Mouse (Mus musculus): ENCODE data around the gene Snx32. TPM values are rescaled to one million over a fixed set of nuclear protein-coding genes. Genes with fewer than 3 reads are reported as not detected.

Snx32 gene
- total and polyA plus RNA-seq, 2 experiments from 2014 or later = 68.1 to 77.7 TPM

DNA sequence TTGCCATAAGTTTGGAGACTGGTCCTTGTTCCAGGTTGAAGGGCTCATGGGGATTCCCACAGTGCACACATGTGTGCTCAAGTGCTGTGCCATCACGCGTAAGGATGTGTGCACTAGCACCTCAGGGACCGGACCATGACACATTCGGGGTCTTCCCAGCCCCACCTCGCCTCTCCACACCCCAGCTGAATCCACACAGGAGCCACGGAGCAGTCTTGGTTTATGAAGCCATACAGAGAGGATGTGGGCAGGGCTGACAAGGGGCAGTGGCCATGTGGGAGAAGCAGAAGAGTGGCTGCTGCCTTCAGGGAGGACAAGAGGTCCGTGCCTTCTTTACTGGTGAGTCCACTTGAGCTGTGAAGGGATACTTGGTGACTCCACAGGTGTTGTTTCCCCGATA is 45.3 kb downstream of the Snx32 start:
- H3K27me3 ChIP-seq (ENCODE audit: insufficient read depth, low read length) = no peaks in the 10 kb centered on the region
- H3K27ac ChIP-seq (ENCODE audit: low read depth, low read length) = no peak overlapping the region
- no peak overlapping the region for H3K4me3 ChIP-seq (ENCODE audit: low read depth, low read length)
- 96% methylated on average over 8 of the region's 8 CpGs for WGBS
- no peaks in the 10 kb centered on the region for H3K9me3 ChIP-seq (ENCODE audit: low read length)
- peaks cover 9% of the 10 kb centered on the region for H3K4me1 ChIP-seq (ENCODE audit: insufficient read depth)
- H3K9ac ChIP-seq = no peak overlapping the region
- no peak overlapping the region for H3K4me2 ChIP-seq (ENCODE audit: low read depth)
- no peak for ATAC-seq
- no peak for TF ChIP-seq CTCF (IDR thresholded peaks at IDR 0.05; ENCODE audit: low read depth)
- DNase-seq = no peak
- peaks cover 41% of the 10 kb centered on the region for H3K36me3 ChIP-seq (ENCODE audit: insufficient read depth)

DNA sequence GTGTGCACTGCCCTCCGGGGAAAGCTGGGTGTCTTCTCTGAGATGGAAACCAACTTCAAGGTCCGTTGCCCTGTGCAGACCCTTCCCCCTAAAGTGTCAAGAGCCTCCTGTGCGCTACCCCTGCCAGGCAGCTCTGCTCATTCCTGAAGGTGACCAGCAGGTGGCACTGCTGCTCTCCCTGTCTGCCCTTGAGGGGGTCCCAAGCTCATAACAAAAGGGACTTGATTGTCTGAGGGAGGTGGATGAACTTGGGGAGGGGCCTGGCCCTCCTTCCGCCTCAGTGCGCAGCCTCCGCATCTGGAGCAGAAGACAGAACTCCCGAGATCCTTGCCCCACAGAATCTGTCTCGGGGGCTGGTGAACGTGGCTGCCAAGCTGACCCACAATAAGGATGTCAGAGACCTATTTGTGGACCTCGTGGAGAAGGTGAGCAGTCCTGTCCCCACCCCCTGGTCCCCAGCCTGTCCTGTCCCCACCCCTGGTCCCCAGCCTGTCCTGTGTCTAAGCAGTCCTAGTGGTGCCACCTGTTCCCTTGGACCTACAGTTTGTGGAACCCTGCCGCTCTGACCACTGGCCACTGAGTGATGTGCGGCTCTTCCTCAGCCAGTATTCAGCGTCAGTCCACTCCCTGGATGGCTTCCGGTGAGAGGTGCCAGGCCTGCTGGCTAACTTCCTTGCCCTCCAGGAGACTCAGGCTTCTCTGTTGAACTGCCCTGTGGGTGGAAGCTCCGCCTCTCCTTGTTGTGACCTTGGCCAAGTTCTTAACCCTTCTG is 46.4 kb downstream of the Snx32 start:
- TF ChIP-seq CTCF (IDR thresholded peaks at IDR 0.05; ENCODE audit: low read depth) = peak; percentile 94
- H3K9me3 ChIP-seq (ENCODE audit: low read length) = no peaks in the 10 kb centered on the region
- DNase-seq = peak; percentile 86
- peak; percentile 70 for ATAC-seq
- peak overlapping the region; percentile 64 for H3K27ac ChIP-seq (ENCODE audit: low read depth, low read length)
- peak overlapping the region; percentile 51 for H3K4me2 ChIP-seq (ENCODE audit: low read depth)
- H3K4me3 ChIP-seq (ENCODE audit: low read depth, low read length) = peak overlapping the region; percentile 29
- peaks cover 15% of the 10 kb centered on the region for H3K4me1 ChIP-seq (ENCODE audit: insufficient read depth)
- WGBS = 31% methylated on average over 15 of the region's 15 CpGs
- H3K27me3 ChIP-seq (ENCODE audit: insufficient read depth, low read length) = no peaks in the 10 kb centered on the region
- H3K9ac ChIP-seq = peak overlapping the region; percentile 47
- peaks cover 41% of the 10 kb centered on the region for H3K36me3 ChIP-seq (ENCODE audit: insufficient read depth)

DNA sequence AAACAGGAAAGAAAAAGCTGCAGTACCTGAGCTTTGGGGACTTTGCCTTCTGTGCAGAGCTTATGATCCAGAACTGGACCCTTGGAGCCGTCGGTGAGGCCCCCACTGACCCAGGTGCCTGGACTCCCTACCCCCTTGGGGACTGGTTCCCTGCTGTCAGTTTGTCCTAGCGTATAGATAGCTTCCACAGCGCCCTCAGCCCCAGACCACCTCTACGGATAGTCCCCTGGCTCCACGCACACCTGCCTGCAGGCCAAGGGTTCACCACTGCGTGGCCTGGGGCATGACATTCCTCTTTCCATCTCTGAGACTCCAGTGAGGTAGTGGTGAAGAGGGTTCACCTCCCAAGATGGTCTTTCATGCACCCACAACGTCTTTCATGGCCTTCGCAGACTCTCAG is 47.1 kb downstream of the Snx32 start:
- WGBS = 92% methylated on average over 9 of the region's 9 CpGs
- H3K4me1 ChIP-seq (ENCODE audit: insufficient read depth) = peaks cover 16% of the 10 kb centered on the region
- no peaks in the 10 kb centered on the region for H3K9me3 ChIP-seq (ENCODE audit: low read length)
- DNase-seq (no peak), ATAC-seq (no peak)
- no peak overlapping the region for H3K27ac ChIP-seq (ENCODE audit: low read depth, low read length)
- H3K9ac ChIP-seq = no peak overlapping the region
- no peak overlapping the region for H3K4me2 ChIP-seq (ENCODE audit: low read depth)
- H3K27me3 ChIP-seq (ENCODE audit: insufficient read depth, low read length) = no peaks in the 10 kb centered on the region
- no peak for TF ChIP-seq CTCF (IDR thresholded peaks at IDR 0.05; ENCODE audit: low read depth)
- no peak overlapping the region for H3K4me3 ChIP-seq (ENCODE audit: low read depth, low read length)
- H3K36me3 ChIP-seq (ENCODE audit: insufficient read depth) = peaks cover 41% of the 10 kb centered on the region

DNA sequence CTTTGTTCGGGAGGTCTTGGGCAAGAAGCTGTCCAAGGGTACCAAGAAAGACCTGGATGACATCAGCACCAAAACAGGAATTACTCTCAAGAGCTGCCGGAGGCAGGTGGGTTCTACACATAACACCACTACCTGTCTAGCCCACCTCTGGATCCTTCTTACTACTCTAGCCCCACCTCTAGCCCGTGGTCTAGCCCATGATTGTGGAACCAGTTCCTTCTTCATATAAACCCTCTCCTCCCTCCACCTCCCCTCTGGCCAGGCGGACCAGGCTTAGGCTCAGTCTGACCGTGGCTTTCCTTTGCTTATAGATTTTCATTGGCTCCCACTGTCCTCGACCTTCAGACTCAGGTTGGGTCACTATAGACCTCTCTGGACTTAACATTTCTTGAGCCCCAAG is 48.9 kb downstream of the Snx32 start:
- H3K9me3 ChIP-seq (ENCODE audit: low read length) = no peaks in the 10 kb centered on the region
- no peak for DNase-seq
- peak overlapping the region; percentile 88 for H3K4me3 ChIP-seq (ENCODE audit: low read depth, low read length)
- TF ChIP-seq CTCF (IDR thresholded peaks at IDR 0.05; ENCODE audit: low read depth) = no peak
- H3K4me1 ChIP-seq (ENCODE audit: insufficient read depth) = peaks cover 23% of the 10 kb centered on the region
- H3K27me3 ChIP-seq (ENCODE audit: insufficient read depth, low read length) = no peaks in the 10 kb centered on the region
- 82% methylated on average over 6 of the region's 6 CpGs for WGBS
- H3K4me2 ChIP-seq (ENCODE audit: low read depth) = peak overlapping the region; percentile 93
- H3K36me3 ChIP-seq (ENCODE audit: insufficient read depth) = peaks cover 33% of the 10 kb centered on the region
- peak overlapping the region; percentile 77; the same call in 1 of the 2 replicates for H3K9ac ChIP-seq
- ATAC-seq = no peak
- no peak overlapping the region for H3K27ac ChIP-seq (ENCODE audit: low read depth, low read length)

DNA sequence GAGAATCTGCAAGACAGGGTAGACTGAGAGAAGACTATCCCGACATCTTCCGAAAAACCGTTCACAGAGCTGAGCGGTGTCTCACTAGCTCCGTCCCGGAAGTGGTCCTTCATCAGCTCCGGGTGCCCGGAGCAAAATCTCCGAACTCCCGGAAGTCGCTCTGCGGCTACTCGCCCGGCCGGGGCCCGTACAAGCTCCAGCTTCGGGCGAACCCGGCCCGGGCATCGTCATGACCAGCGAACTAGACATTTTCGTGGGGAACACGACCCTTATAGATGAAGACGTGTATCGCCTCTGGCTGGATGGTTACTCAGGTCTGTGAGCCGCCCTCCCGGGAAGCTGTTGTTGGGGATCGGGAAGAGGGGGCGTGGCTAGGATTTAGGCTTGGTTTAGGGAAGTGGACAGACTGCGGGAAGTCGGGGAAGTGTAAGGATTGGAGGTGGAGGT is 49.9 kb downstream of the Snx32 start, which contains the start of gene Fibp:
Gene Fibp (plus strand): TSS at position 151 of the 447 bp plus-strand sequence.
- Histone ChIP-seq H3K9ac (peak within 1 kb of the TSS; percentile 77), H3K27me3 (ENCODE audit: insufficient read depth, low read length) (no peaks in the 10 kb centered on the region), H3K4me1 (ENCODE audit: insufficient read depth) (peaks cover 30% of the 10 kb centered on the region), H3K36me3 (ENCODE audit: insufficient read depth) (peaks cover 23% of the 10 kb centered on the region), H3K4me2 (ENCODE audit: low read depth) (peak within 1 kb of the TSS; percentile 93), H3K4me3 (ENCODE audit: low read depth, low read length) (peak within 1 kb of the TSS; percentile 88), H3K9me3 (ENCODE audit: low read length) (no peaks in the 10 kb centered on the region), H3K27ac (ENCODE audit: low read depth, low read length) (peak within 1 kb of the TSS; percentile 81)
- peak; percentile 70 for ATAC-seq
- WGBS = 2% methylated on average over 32 of the region's 32 CpGs
- no peak for TF ChIP-seq CTCF (IDR thresholded peaks at IDR 0.05; ENCODE audit: low read depth)
- DNase-seq = peak; percentile 94

DNA sequence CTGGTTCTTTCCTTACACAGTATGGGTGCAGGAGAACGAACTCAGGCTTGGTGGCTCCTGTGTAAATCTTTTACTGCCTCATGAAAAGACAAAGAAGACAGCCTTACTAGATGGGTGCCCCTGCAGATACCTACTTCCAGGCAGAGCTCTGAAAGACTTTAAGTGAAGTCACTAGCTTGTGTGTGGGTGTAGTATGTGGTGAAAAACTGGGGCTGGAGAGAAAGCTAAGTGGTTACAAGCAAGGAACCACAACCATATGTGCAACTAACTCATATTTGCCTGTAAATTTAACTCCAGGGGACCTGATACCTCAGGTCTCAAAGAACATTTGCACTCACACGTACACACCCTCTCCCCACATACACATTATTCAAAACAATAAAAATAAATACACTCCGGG is 50.4 kb downstream of the Snx32 start:
- H3K9ac ChIP-seq = peak overlapping the region; percentile 77
- H3K9me3 ChIP-seq (ENCODE audit: low read length) = no peaks in the 10 kb centered on the region
- 30% methylated on average over 3 of the region's 3 CpGs for WGBS
- peak overlapping the region; percentile 81 for H3K27ac ChIP-seq (ENCODE audit: low read depth, low read length)
- peaks cover 17% of the 10 kb centered on the region for H3K36me3 ChIP-seq (ENCODE audit: insufficient read depth)
- ATAC-seq (no peak), DNase-seq (no peak)
- no peak for TF ChIP-seq CTCF (IDR thresholded peaks at IDR 0.05; ENCODE audit: low read depth)
- H3K27me3 ChIP-seq (ENCODE audit: insufficient read depth, low read length) = no peaks in the 10 kb centered on the region
- peak overlapping the region; percentile 93 for H3K4me2 ChIP-seq (ENCODE audit: low read depth)
- peaks cover 33% of the 10 kb centered on the region for H3K4me1 ChIP-seq (ENCODE audit: insufficient read depth)
- H3K4me3 ChIP-seq (ENCODE audit: low read depth, low read length) = peak overlapping the region; percentile 88

DNA sequence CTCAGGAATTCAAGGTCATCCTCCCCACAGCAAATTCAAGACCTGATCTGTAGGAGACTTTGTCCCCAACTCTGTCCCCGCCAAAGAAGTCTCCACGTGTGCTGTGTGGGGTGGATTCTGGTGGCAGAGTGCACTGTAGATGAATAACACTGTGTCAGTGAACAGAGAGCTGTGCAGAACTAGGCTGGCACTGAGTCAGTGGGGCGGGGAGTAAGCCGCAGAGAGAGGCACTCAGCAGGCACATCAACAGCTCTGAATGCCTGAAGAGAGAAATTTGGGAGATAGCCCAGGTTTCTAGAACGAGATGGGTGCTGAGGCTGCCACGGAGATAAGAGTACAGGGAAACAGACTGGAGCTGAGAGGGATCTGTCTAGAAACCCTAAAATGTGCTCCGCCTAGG is 51.3 kb downstream of the Snx32 start:
- Histone ChIP-seq H3K4me1 (ENCODE audit: insufficient read depth) (peaks cover 33% of the 10 kb centered on the region), H3K36me3 (ENCODE audit: insufficient read depth) (peaks cover 20% of the 10 kb centered on the region), H3K27ac (ENCODE audit: low read depth, low read length) (no peak overlapping the region), H3K9ac (no peak overlapping the region), H3K4me2 (ENCODE audit: low read depth) (no peak overlapping the region), H3K27me3 (ENCODE audit: insufficient read depth, low read length) (no peaks in the 10 kb centered on the region), H3K4me3 (ENCODE audit: low read depth, low read length) (no peak overlapping the region), H3K9me3 (ENCODE audit: low read length) (no peaks in the 10 kb centered on the region)
- TF ChIP-seq CTCF (IDR thresholded peaks at IDR 0.05; ENCODE audit: low read depth) = no peak
- WGBS = 69% methylated on average over 7 of the region's 7 CpGs
- ATAC-seq (no peak), DNase-seq (no peak)

Measured in forebrain, postnatal 0 days (tissue).